Mouse (Mus musculus) frontal cortex, adult 2 months (tissue): ENCODE measurements around the gene Sh3gl3. TPM values are rescaled to one million over a fixed set of nuclear protein-coding genes. Genes with fewer than 3 reads are reported as not detected.

Source experiments
- DNase-seq, 2 experiments: peaks; one replicate each; pipeline ENCODE4 v3.0.0; 2022; ENCODE audit warnings: low spot score in 1 of 2; ENCODE audit errors: extremely low spot score in 1 of 2
- polyA plus RNA-seq: library from polyadenylated mRNA; depleted of rRNA; stranded (reverse); fragments of >200 nt; gene quantifications from 2 replicates; pipeline ENCODE4 v1.2.3, GENCODE M21; 2012; rRNA removed

Gene Sh3gl3
- 45.8 and 52.6 TPM in 2 replicates for polyA plus RNA-seq

DNA sequence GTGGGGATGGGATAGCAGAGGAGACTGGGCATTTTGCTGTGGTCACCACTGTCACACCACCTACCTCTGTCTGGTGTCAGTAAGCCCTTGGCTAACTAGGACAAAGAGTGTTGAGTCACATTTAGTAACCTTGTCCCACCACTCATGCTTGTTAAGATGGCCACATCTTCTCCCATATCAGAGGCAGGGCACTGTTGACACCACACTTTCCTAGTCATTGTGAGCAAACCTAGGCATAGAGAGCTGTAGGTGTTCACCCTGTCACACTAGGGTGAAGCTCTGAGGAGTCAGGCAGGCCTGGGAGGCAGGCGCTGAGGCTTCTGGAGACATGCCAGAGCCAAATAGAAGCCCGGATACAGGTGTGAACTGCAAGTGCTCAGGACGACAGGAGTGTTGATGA, at the start of gene Sh3gl3:
Sh3gl3 (plus strand) TSS at position 301 of the 400 bp plus-strand sequence.
- DNase-seq = no peak

DNA sequence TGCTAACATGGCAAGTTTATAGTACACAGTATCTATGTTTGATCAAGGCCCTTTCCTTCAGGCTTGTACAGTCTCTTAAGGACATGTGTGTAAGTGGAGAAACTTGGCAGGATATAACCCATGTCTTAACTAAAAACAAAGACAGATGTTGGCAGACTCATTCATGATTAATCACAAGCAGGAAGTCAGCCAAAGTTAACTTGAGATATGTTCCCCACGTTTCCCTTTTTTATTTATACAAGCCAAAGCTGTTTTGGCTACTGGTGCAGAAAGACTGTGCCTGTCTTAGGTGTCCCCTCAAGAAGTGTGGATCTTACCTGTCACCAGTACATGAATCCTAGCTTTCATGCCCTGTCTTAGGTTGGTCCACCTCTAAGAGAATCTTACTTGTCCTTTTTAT, 35.4 kb upstream of the Sh3gl3 start:
- DNase-seq = no peak

DNA sequence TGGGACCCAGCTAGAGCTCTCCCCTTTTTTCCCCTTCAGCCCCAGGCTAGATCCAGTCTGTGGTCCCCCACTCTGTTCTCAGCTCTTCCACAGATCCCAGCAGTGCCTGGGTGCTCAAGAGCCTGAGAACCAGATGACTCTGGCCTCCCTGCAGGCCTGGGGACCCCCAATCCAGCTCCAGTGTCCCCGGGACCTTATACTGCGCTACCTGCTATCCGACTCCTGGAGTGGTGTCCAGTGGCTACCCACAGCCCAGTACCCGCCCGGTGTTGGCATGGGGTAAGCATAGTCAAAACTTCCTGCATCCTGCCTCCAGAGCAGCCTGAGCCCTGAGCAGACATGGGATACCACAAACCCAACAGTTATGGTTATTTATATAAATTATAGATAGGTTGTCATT, 26.5 kb upstream of the Sh3gl3 start:
- DNase-seq = no peak

DNA sequence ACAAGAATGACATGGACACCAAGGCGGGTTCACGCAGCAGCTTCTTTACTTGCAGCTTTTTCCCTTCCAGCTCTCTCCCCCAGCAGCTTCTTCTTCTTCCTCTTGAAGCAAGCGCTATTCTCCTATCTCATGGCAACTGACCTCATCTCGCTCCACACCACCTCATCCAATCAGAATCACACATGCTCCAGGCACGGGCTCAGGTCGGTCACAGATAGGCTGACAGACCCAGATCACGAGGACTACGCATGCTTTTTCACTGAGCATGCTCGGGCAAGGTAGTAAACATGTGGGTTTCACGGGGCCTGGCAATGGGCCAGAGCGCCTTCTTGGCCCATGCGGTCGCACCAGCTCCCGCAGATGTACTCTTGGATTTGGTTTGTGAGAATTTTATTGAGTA, 9.0 kb upstream of the Sh3gl3 start:
- DNase-seq = no peak

- peak; percentile 86 to 94 for DNase-seq
These were observed 1.1 kb downstream of the Sh3gl3 start for GRCm38 (mm10) chr7:82174571-82175326.

- DNase-seq = no peak
These were observed 1.7 kb downstream of the Sh3gl3 start for GRCm38 (mm10) chr7:82175327-82175721.

DNA sequence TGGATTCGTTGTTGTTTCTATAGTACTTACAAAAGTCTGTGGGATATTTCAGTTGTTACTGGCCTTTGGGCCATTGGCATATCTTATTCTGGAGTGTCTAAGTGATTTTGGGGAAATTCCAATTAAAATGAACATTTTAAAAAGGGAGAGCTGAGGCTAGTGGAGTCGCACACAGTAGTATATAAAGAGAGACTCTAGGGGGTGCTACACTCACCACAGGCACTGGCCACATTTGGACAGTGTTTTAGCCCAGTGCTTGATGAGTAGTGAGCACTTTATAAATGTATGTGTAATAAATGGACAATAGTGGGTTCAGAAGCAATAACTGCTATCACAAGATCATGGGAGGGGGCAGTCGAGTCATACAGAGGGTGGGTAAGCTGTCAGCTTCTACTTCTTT, 2.6 kb downstream of the Sh3gl3 start:
- DNase-seq = peak in 1 of 2 experiments; percentile 20

DNA sequence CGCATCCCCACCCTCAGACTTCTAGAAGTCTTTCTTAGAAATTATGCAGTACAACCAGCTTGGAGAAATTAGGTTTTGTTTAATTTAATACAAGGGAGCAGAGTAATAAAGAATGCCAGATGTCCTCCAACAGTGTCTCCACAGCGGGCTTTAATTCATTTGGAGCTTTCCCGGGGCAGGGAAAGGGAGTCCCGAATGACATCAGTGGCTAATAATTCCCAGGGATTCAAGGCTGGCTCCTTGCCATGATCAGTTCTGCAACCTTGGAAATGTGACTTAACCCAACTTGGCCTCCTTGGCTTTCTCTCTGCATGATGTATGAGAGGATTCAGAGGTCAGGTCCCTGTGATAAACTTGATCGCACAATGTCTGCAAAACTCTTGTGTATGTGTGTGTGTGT, 3.7 kb downstream of the Sh3gl3 start:
- no peak for DNase-seq

DNA sequence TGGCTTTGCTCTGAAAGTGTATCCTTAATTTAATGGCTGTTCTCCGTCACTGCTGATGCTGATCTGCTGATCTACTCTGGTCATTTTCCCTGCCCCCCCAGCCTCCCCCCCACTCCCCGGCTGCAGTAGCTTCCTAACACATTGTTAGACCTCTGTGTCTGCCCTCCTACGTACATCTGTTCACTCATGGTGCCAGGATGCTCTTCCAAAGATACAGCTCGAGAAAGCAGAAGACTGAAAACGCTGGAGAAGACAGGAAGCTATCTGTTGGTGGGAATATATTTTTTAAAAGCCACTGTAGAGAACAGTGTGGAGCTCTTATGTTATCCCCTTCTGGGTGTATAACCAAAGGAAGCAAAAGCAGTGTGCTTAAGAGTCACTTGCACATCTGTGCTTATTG, 7.3 kb downstream of the Sh3gl3 start:
- DNase-seq = no peak

DNA sequence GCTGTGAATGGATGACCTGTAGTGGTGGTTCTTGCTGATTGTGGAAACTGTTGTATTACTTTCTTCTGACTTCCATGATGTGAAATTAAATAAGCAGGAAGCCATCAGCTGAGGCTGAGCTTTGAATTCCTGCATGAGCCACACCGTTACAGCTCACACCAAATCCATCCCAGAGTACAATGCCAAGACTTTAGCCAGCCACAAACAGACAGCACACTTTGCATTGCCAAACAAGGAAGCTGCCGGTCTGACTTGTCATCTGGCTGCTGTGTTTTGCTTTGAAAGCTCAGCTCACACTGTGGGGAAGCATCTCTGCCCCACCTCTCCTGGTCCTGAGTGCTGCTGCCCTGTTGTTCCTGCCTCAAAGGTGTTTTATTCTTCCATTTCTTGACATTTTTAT, 9.1 kb downstream of the Sh3gl3 start:
- DNase-seq = no peak

- no peak for DNase-seq
These were observed 18.0 kb downstream of the Sh3gl3 start for GRCm38 (mm10) chr7:82191604-82192003.

DNA sequence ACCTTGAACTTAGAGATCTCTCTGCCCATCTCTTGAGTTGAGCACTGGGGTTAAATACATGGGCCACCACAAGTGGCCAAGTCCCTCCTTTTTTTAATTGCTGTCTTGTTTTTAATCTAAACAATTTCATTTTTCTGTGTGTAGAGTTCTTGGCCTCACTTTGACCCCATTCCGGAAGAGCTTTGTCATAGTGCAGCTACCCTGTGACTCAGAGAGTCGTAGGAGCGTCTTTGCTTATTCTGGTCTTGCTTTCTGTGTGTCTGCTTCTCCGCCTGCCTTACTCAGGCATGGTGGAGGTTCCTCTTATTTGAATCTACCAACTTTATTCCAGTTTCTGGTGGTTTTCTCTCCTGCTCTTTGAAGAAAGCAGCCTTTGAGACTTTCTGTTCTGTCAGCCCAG, 18.9 kb downstream of the Sh3gl3 start:
- DNase-seq = no peak

DNA sequence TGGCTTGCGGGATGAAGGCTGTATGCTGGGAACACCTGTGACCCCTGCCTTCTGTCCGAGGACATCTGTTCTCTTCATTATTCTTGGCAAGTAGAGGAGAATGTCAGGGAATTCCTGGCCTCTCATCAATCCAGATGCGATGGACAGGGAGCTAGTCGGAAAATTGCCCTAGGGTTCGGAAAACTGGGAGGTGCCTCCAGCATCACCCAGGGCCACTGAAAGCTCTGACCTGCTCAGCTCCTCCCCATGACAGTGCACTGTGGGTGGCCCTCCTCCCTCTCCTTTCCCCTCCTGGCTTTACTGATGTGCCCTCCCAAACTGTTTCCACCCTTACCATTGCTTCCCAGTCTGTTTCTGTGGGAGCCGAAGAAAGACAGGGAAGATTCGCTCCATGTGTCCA, 29.5 kb downstream of the Sh3gl3 start:
- DNase-seq = no peak

DNA sequence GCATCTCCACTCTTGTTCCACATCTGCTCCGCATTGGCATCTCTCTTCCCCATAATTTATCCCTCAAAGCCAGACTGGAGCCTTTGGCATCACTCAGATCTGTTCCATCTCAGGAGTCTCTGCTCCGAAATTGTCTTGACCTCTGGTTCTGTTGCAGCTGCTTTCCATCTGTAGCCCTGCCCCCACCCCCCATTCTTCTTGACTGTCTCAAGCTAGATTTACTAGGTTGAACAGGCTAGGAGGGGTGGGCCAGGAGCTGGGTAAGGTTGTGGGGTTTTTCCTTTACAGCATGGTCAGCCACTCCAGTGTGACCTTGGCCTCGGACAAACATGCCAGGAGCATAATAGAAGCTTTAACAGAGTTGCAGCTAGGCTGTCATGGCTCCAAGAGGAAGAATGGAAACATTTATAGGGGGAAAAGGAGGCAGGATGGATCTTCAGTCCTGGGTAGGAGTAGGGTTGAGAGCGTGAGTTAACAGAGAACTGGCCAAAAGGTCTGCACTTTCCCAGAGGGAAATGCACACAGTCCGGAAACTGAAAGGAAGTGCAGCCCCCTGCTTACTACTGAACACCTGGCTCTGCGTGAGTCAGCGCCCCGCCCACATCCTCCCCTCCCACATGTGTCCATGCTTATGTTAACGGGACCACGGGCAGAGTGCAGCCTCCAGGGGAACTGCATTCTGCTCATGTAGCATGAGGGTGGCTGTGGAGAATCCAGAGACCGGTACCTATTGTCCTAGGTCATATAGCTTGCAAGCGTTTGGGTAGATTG, 30.6 kb downstream of the Sh3gl3 start:
- peak in 1 of 2 experiments; percentile 25 for DNase-seq

DNA sequence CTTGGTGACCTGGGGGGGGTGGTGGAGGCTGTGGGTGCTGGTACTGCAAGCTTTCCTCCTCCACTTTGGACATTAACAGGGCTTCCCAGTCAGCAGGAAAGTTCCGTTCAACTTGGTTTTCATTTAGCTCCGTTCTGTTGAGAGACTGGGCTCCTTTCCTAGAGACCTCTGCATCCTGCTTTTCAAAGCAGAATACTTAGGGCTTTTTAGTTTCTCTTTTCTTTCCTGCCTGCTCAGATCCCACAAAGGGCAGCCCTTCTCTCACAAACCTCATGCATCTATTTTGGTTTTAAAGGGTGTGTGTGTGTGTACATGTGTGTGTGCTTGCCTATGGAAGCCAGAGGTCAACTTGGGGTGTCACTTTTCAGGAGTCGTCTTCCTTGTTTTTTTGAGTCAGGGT, 31.3 kb downstream of the Sh3gl3 start:
- DNase-seq = no peak

DNA sequence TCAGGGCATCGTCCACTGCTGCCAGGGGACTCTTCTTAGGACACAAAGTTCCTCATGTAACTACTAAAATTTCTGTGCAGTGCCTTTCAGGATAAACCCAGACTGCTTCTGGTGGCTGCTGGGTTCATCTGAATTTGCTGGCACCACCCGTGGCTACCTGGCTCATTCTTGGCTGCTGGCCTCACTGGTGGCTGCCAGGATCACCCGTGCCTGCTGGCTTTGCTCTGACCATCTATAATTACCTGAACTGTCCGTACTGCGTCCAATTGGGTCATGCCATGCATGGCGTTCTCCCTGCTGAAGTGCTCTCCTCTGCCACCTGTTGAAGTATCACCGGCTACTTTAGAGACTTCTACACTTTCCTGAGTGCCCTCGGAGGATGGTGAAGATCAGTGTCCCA, 33.1 kb downstream of the Sh3gl3 start:
- DNase-seq = no peak

DNA sequence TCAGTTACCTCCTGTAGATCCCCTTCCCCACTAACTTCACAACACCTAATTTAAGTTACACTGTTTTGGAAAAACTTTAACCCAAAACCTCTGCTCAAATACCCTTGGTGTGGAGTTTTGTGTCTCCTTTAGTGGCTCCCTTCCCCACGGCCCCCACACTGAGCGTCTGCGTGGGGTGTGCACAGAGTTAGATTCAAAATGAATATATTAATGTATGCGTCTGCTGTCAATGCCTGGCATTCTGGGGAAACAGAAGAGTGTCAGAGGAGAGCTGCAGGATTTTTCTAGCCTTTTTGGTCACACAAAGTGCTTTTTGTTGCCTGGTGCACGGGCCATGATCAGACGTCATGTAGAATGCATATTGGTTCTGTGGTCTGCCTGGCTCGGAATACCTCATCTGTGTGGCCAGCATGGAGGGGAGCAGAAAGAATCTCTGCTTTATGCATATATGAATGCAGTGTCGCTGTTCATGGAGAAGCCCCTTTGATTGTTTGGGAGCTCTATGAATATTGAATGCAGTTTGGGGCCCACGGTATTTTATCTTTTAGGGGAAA, 47.8 kb downstream of the Sh3gl3 start:
- DNase-seq = peak in 1 of 2 experiments; percentile 22

- DNase-seq = no peak
These were observed 50.5 kb downstream of the Sh3gl3 start for GRCm38 (mm10) chr7:82223906-82224846.

DNA sequence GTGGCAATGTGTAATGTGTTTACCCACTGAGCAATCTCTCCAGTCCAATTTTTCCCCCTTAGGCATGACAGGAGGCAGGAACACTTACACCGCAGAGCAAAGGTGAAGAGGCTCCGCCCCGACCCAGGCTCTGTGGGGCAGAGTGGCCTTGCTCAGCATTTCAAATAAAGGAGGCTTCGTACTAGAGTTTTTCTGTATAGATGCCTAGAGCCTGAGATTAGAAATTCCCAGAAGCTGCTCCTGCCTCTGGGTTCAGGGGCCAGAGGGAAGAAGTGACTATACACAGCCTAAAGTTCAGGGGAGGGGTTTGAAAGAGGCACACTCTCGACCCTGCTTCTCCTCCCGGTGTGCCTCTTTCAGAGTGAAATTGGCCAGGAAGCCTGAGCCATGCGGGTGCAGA, 59.6 kb downstream of the Sh3gl3 start:
- DNase-seq = no peak

DNA sequence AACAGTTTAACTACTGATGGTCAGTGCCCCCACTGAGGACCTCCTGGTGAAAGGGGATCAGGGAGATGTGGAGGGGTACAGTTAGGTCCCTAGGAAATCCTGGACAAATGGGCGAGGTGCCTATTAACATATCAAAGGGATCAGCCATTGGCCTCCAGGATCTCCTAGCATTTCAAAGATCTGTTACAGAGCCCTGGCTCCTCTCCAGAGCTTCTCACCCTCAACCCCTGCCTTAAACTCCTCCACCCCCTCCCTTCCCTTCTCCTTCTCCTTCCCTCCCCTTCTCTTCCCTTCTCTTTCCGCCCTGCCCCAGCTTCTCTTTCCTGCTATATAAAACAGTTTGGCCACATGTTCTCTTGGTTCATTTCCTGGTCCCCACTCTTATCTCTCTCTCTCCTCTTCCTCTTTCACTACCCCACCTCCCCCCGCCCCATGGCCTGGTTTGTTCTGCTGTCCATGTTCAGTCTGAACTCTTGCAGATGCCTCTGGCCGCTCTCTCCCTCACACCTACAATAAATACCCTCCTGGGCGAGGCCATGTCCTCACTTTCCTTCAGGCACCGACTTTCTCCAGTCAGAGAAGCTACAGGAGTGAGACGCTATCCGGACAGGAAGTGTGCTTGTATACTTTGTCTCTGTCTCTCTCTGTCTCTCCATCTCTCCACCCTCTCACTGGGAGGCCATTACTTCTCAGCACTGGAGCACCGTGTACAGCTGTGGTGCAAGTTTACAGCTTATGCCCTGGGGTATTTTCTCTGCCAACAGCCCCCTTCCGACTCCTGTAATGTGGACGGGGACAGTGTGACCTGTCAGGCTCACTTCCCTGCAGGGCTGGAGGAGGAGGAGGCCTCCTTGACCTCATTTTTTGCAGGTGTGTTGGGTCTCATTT, 60.6 kb downstream of the Sh3gl3 start:
- DNase-seq = no peak
